Mouse (Mus musculus) monocyte, adult 5-6 weeks (primary cell): ENCODE measurements around the gene Abcg5. TPM values are rescaled to one million over a fixed set of nuclear protein-coding genes. Genes with fewer than 3 reads are reported as not detected.

Experiments used
- ATAC-seq: fragments of 153-309, 156-312 bp; replicated peaks from 2 replicates; pipeline ENCODE4 v1.8.0; 2017; ENCODE audit warnings: mild to moderate bottlenecking; ENCODE audit not compliant: low TSS enrichment, insufficient number of reproducible peaks, severe bottlenecking, poor library complexity, low FRiP score
- total RNA-seq: library from RNA; stranded (forward); fragments of 200-1000, 200-491, 200-594 nt; gene quantifications from 3 replicates; pipeline ENCODE4 v1.2.3, GENCODE M21; 2017

Abcg5 gene
- total RNA-seq = not detected in 3 replicates

DNA sequence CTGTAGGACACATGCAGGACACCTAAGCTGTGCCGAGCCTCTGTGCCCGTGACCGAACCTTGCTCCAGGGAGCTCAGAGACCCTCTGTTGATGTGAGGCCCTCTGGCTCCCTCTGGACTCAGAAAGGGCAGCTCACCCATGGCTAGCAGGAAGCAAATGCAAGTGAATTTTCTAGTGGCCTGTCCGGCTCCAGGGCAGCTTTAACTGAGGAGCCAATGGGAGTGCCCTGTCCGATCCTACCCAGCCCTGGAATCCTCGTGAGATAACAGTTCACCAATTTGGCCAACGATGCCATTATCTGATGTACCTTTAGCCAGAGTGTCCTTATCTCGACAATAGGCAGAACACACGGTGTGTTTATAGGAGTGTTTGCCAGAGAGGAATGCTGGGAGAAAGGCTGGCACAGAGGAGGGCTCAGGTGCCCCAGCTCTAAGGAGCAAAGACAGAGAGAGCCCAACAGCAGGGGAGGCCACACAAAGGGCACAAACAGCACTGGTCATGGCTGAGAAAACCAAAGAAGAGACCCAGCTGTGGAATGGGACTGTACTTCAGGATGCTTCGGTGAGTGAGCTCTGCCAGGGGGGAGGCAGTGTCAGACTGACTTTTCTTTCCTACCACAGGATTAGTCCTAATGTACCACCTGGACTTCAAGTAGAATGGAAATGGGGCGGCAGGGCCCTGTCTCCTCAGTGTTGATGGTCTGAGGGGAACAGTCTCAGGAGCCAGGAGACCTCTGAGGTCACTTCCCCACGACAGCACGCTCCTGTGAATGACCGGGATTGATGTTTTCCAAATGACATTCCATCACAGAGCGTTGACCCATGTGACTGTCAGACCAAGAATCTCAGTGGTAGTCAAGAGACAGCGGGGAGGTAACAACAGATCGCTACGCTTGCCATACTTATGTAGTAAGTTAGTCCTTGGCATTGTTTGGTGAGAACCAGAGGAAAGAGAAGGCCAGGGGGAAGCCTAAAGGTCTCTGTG lies at the start of gene Abcg5:
Gene Abcg5 (minus strand): TSS at position 278 of the 984 bp plus-strand sequence.
- no peak for ATAC-seq

- no peak for ATAC-seq
Measured at GRCm38 (mm10) chr17:84732612-84733011, 49.8 kb upstream of the Abcg5 start.

DNA sequence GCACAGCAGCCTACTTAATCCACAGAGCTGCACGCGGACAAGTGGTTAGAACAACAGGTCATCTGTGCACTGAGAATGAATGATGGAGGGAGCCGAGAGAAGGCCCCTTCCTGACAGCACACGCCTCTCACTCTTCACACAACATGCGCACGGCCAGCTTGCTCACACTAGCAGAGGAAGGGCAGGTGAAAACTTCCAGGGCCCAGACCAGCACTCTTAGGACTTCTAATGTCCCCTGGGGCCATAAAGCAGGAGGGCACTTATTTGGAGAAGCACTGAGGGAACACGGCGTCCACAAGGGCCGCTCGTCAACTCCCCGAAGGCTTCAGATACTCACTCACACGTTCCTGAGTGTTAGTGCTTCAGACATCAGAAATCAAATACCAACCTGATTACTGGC lies 48.5 kb upstream of the Abcg5 start:
- no peak for ATAC-seq

DNA sequence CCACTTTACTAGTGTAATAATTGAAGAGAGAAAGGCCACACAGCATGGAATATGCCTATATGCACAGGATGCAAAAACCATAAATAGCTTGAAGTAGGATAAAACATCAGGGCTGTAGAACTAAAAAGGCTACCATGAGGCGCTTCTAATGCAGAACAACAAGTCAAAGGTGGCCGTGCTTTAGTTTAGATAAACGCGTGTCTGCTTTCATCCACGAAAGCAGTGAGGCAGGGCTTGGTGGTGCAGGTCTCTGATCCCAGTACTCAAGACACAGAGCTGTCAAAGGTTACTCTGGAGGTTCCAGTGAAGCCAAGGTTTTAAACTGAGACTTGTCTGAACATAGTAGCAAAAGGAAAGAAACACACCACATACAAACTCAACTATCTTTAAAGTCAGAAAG lies 46.3 kb upstream of the Abcg5 start:
- no peak for ATAC-seq

DNA sequence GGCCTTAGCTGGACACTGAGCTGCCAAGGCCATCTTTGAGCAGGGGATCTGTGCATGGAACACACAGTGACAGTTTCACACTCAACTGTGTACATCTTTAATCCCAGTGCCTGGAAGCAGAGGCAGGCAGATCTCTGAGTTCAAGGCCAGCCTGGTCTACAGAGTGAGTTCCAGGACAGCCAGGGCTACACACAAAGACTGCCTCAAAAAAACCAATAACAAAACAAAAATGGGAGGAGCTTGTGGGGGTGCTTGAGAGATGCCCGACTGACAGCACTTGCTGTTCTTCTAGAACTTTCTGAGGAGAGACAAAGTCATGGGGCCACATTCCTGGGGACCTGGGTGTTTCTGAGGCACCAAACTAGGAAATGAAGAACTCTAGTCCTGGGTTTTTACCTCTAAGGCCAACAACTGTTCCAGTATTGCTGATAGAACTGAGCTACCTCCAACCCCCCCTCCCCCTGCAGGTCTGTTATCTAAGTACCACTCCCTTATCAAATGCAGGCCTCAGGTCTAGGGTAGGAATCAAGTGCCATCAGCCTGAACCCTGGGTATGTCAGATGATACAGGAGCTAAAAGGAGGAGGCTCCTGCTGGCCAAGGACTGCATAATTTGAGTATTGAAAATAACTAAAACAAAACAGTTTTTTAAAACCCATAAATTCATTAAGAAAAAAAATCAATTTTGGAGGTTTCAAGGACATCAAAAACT lies 45.5 kb upstream of the Abcg5 start:
- ATAC-seq = no peak

DNA sequence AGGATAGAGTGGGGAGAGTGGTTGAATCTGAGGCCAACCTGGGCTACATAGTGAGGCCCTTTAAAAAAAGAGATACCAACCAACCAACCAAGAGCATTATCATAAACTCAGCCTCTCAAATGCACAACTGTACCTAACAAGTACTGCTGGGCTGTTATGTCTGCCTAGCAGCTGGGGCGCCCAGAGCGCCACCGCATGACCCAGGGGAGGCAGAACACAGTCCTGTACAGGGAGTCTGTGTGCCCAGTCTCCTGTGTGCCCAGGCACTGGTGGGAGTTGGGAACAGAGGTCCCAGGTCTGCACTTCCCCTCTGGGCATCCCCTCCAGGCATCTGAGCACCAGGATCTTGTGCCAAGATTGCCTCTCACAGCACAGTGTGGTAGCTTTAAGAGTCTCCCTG lies 42.4 kb upstream of the Abcg5 start:
- no peak for ATAC-seq

GRCm38 (mm10) chr17:84724028-84724427 lies 41.2 kb upstream of the Abcg5 start:
- ATAC-seq = no peak

GRCm38 (mm10) chr17:84719105-84719504 lies 36.3 kb upstream of the Abcg5 start:
- no peak for ATAC-seq

DNA sequence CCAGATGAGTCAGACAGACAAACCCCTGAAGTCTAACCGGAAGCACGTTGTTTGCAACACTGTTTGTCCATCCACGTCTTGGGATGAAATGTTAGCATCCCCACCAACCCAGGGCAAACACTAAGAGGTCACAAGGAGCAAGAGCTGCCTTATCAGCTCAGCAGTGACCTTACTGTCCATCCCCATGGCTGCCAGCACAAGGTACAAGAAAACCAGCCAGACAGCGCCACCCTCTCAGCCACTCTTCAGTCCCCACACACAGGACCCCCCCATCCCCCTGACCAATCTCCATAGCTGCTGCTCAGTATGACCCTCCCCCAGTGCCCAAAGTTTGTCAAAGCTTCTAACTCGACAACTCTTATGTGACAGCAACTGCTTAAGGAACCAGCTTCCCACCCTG lies 34.6 kb upstream of the Abcg5 start:
- ATAC-seq = no peak

DNA sequence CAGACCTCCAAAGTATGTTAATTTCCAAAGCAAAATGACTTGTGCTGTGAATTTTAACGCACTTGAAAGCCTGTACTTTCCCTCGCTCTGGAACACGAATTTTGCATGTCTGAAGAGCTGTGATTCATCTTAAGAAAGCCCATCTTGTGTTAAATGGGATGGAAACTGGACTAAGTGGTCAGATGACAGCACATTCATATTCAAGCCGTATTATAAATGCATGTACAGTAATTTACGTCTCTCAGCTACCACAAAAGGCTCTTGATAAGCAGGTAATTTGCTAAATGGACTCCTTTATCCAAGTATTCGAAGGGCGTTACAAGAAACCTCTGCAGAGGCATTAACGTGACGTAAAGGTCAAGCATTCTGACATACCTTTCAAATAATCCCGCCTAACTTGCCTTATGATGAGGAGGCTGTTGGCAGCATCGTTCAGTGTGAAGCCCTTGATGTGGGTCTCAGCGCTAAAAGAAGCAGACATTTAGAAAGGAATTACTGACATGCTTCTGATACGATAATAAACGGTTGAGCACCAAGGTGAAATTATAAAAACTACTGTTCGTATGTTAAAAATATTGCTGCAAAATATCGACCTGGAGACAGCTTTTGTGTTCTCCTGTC lies 33.6 kb upstream of the Abcg5 start:
- ATAC-seq = no peak

- ATAC-seq = no peak
Measured at GRCm38 (mm10) chr17:84714930-84715329, 32.1 kb upstream of the Abcg5 start.

GRCm38 (mm10) chr17:84713563-84714164 lies 30.9 kb upstream of the Abcg5 start:
- no peak for ATAC-seq

- no peak for ATAC-seq
Measured at GRCm38 (mm10) chr17:84709403-84709851, 26.6 kb upstream of the Abcg5 start.

- no peak for ATAC-seq
Measured at GRCm38 (mm10) chr17:84708818-84709217, 26.0 kb upstream of the Abcg5 start.

DNA sequence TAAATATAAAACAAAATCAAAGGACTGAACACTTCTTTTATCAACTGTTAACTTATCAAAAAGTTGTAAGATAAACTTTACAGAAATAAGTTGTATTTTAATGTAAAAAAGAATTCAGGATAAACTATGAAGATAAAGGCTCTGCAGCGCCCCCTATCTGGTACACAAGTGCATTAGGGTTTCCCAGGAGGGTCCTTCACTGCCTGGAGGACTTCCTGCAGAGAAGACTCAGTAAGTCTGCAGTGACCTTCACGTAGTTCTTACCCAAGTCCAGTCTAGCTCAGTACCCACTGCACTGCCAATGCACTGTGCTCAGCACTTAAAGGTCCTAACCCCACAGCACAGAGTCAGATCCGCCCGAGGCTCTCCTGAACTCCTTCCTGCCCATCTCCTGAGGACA lies 24.6 kb upstream of the Abcg5 start:
- ATAC-seq = no peak

GRCm38 (mm10) chr17:84698727-84699126 lies 15.9 kb upstream of the Abcg5 start:
- 0 out of 2 replicates have a peak, but pooled peaks have one; percentile 49 for ATAC-seq

- ATAC-seq = no peak
Measured at GRCm38 (mm10) chr17:84696537-84696936, 13.7 kb upstream of the Abcg5 start.

DNA sequence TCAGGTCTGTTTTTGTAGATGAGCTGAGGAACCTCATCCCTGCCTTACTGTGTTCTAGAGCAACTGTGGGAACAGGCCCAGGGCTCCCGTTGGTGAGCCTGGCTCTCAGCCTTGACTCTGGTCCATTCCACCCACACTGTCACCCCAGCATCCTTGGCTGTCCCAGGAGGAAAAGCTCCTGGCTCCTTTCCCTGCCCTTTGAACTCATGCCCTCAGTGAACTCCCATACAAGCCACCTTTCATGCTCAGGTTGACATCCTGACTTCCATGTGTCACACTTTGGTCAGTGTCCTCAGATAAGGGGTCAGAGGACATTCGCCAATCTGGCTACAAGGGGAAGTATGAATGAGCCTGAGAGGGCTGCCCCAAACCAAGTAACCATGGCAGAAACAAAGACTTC lies 10.9 kb upstream of the Abcg5 start:
- ATAC-seq = no peak

GRCm38 (mm10) chr17:84690111-84690510 lies 7.3 kb upstream of the Abcg5 start:
- no peak for ATAC-seq
